Mouse (Mus musculus): ENCODE measurements around the gene Lrmda. TPM values are rescaled to one million over a fixed set of nuclear protein-coding genes. Genes with fewer than 3 reads are reported as not detected.
A peak's percentile ranks its signal among the peaks of the same experiment; 100 is the strongest.

The Lrmda gene
- polyA plus RNA-seq, 1 experiment from 2014 or later: 0.94 TPM

GRCm38 (mm10) chr14:22051941-22052664 lies 32.6 kb downstream of the Lrmda start:
- H3K27ac ChIP-seq (ENCODE audit: low read length): peak overlapping the region; percentile 47
- H3K9ac ChIP-seq (ENCODE audit: low read length): no peak overlapping the region
- H3K4me3 ChIP-seq (replicated peaks; ENCODE audit: low read length): no peak overlapping the region
- H3K4me2 ChIP-seq (ENCODE audit: low read depth, low read length): no peak overlapping the region
- no peaks in the 10 kb centered on the region for H3K27me3 ChIP-seq (ENCODE audit: control insufficient read depth, insufficient read depth, low read length)
- H3K4me1 ChIP-seq (ENCODE audit: control insufficient read depth, insufficient read depth, low read length): peaks cover 34% of the 10 kb centered on the region
- no peaks in the 10 kb centered on the region for H3K9me3 ChIP-seq (replicated peaks; ENCODE audit: control insufficient read depth, low read length)
- peak; percentile 18; the same call in 1 of the 2 replicates for ATAC-seq (ENCODE audit: insufficient read depth, low FRiP score)
- no peaks in the 10 kb centered on the region for H3K36me3 ChIP-seq (ENCODE audit: control insufficient read depth, insufficient read depth, low read length)
- WGBS: 43% methylated on average over 14 of the region's 14 CpGs

- Histone ChIP-seq H3K27ac (ENCODE audit: low read length) (peak overlapping the region; percentile 81), H3K4me1 (ENCODE audit: control insufficient read depth, insufficient read depth, low read length) (peaks cover 36% of the 10 kb centered on the region), H3K9ac (ENCODE audit: low read length) (no peak overlapping the region), H3K4me2 (ENCODE audit: low read depth, low read length) (no peak overlapping the region), H3K4me3 (replicated peaks; ENCODE audit: low read length) (no peak overlapping the region), H3K36me3 (ENCODE audit: control insufficient read depth, insufficient read depth, low read length) (no peaks in the 10 kb centered on the region), H3K27me3 (ENCODE audit: control insufficient read depth, insufficient read depth, low read length) (no peaks in the 10 kb centered on the region), H3K9me3 (replicated peaks; ENCODE audit: control insufficient read depth, low read length) (no peaks in the 10 kb centered on the region)
- WGBS: 44% methylated on average over 8 of the region's 8 CpGs
- ATAC-seq (ENCODE audit: insufficient read depth, low FRiP score): peak; percentile 62; the same call in 1 of the 2 replicates
These were observed 36.1 kb downstream of the Lrmda start for GRCm38 (mm10) chr14:22055630-22056029.

DNA sequence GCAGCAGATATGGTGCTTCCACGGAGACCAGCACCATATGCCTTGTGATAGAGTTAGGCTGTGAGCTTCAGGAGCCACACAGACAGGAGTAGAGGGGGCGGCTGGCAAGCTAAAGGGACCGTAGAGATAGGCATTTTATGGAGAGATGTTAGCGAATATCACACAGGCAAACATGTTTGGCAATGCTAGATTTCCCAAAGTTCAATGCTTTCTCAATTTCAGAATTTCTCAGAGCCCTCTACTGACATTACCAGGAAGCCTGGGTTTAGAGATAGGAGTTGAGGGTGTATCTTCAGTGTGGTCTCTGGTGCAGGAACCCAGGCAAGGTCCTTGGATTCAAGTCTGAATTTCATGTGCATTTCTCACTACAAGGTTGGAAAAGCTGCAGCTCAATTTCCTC lies 36.7 kb downstream of the Lrmda start:
- H3K27ac ChIP-seq (ENCODE audit: low read length): peak overlapping the region; percentile 63
- no peaks in the 10 kb centered on the region for H3K27me3 ChIP-seq (ENCODE audit: control insufficient read depth, insufficient read depth, low read length)
- H3K4me1 ChIP-seq (ENCODE audit: control insufficient read depth, insufficient read depth, low read length): peaks cover 36% of the 10 kb centered on the region
- no peak overlapping the region for H3K4me3 ChIP-seq (replicated peaks; ENCODE audit: low read length)
- H3K9ac ChIP-seq (ENCODE audit: low read length): no peak overlapping the region
- no peak for ATAC-seq (ENCODE audit: insufficient read depth, low FRiP score)
- H3K9me3 ChIP-seq (replicated peaks; ENCODE audit: control insufficient read depth, low read length): no peaks in the 10 kb centered on the region
- 0 out of 2 replicates have a peak overlapping the region, but pooled peaks have one; percentile 3 for H3K4me2 ChIP-seq (ENCODE audit: low read depth, low read length)
- 71% methylated on average over 4 of the region's 4 CpGs for WGBS
- no peaks in the 10 kb centered on the region for H3K36me3 ChIP-seq (ENCODE audit: control insufficient read depth, insufficient read depth, low read length)

GRCm38 (mm10) chr14:22058729-22059128 lies 39.2 kb downstream of the Lrmda start:
- WGBS: 39% methylated on average over 1 of the region's 1 CpGs
- Histone ChIP-seq H3K9me3 (replicated peaks; ENCODE audit: control insufficient read depth, low read length) (no peaks in the 10 kb centered on the region), H3K27me3 (ENCODE audit: control insufficient read depth, insufficient read depth, low read length) (no peaks in the 10 kb centered on the region), H3K4me1 (ENCODE audit: control insufficient read depth, insufficient read depth, low read length) (peaks cover 28% of the 10 kb centered on the region), H3K4me2 (ENCODE audit: low read depth, low read length) (no peak overlapping the region), H3K4me3 (replicated peaks; ENCODE audit: low read length) (no peak overlapping the region), H3K9ac (ENCODE audit: low read length) (no peak overlapping the region), H3K36me3 (ENCODE audit: control insufficient read depth, insufficient read depth, low read length) (no peaks in the 10 kb centered on the region), H3K27ac (ENCODE audit: low read length) (no peak overlapping the region)
- no peak for ATAC-seq (ENCODE audit: insufficient read depth, low FRiP score)

- 78% methylated on average over 6 of the region's 6 CpGs for WGBS
- Histone ChIP-seq H3K4me1 (ENCODE audit: control insufficient read depth, insufficient read depth, low read length) (peaks cover 27% of the 10 kb centered on the region), H3K27ac (ENCODE audit: low read length) (no peak overlapping the region), H3K36me3 (ENCODE audit: control insufficient read depth, insufficient read depth, low read length) (no peaks in the 10 kb centered on the region), H3K9ac (ENCODE audit: low read length) (no peak overlapping the region), H3K27me3 (ENCODE audit: control insufficient read depth, insufficient read depth, low read length) (no peaks in the 10 kb centered on the region), H3K9me3 (replicated peaks; ENCODE audit: control insufficient read depth, low read length) (no peaks in the 10 kb centered on the region), H3K4me3 (replicated peaks; ENCODE audit: low read length) (no peak overlapping the region), H3K4me2 (ENCODE audit: low read depth, low read length) (no peak overlapping the region)
- ATAC-seq (ENCODE audit: insufficient read depth, low FRiP score): no peak; the same call in 1 of the 2 replicates
These were observed 39.9 kb downstream of the Lrmda start for GRCm38 (mm10) chr14:22059348-22059861.

DNA sequence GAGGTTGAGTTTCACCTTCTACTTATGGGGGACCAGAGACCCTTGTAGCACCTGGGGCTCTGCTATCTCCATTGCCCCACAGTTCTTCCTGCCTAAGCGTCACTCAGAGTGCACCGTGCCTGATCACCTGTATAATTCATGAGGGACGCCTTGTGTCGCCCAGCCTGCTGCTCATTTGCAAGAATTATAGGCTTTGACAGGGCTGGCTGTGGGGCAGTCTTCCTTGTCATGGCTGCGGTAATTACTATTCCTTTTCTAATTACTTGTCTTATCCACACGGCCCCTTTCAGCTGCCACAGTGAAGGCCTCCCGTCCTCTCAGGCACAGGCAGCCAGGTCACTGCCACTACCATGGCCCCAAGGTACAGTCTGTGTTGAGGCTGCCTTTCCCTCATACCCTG lies 41.3 kb downstream of the Lrmda start:
- no peaks in the 10 kb centered on the region for H3K27me3 ChIP-seq (ENCODE audit: control insufficient read depth, insufficient read depth, low read length)

DNA sequence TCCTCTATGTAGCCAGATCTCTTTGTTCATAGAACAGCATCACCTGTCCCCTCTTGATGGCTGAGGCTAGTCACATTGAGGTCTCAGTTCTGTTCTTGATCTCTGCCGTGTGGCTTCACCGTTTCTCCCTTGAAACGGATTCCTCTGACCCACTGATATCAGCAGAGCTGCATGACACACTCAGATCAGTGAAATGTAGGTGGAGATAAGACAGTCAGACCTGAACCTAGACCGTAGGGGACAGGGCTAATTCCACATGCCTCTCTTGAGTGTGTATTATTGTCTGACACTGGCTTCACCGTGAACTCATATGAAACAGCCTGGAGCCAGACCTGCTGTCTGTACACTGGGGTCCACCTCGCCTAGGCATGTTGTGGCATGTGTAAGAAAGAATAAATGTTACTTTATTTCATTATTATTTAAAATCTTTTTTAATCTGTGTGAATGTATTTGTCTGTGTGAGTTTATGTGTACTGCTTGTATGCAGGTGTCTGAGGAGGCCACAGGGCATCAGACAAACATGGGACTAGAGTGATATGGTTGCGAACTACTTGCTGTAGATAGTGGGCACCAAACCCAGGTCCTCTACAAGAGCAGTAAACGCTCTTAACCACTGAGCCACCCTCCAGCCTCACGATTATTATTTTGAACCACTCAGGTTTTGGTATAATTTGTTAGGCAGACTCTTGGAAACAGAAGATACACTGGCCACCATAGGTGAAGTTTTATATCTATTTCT lies 42.8 kb downstream of the Lrmda start:
- no peak overlapping the region for H3K9ac ChIP-seq (ENCODE audit: low read length)
- H3K9me3 ChIP-seq (replicated peaks; ENCODE audit: control insufficient read depth, low read length): no peaks in the 10 kb centered on the region
- no peaks in the 10 kb centered on the region for H3K36me3 ChIP-seq (ENCODE audit: control insufficient read depth, insufficient read depth, low read length)
- H3K4me3 ChIP-seq (replicated peaks; ENCODE audit: low read length): no peak overlapping the region
- H3K27ac ChIP-seq (ENCODE audit: low read length): no peak overlapping the region
- no peaks in the 10 kb centered on the region for H3K27me3 ChIP-seq (ENCODE audit: control insufficient read depth, insufficient read depth, low read length)
- H3K4me2 ChIP-seq (ENCODE audit: low read depth, low read length): no peak overlapping the region
- WGBS: 79% methylated on average over 9 of the region's 9 CpGs
- peaks cover under 1% of the 10 kb centered on the region; the same call in 1 of the 2 replicates for H3K4me1 ChIP-seq (ENCODE audit: control insufficient read depth, insufficient read depth, low read length)
- no peak for ATAC-seq (ENCODE audit: insufficient read depth, low FRiP score)

More for the DNA sequence above, 41.3 kb downstream of the Lrmda start:
- Histone ChIP-seq H3K4me3 (replicated peaks; ENCODE audit: low read length) (no peak overlapping the region), H3K27ac (ENCODE audit: low read length) (no peak overlapping the region), H3K4me1 (ENCODE audit: control insufficient read depth, insufficient read depth, low read length) (peaks cover 15% of the 10 kb centered on the region), H3K36me3 (ENCODE audit: control insufficient read depth, insufficient read depth, low read length) (no peaks in the 10 kb centered on the region), H3K9me3 (replicated peaks; ENCODE audit: control insufficient read depth, low read length) (no peaks in the 10 kb centered on the region), H3K4me2 (ENCODE audit: low read depth, low read length) (no peak overlapping the region), H3K9ac (ENCODE audit: low read length) (no peak overlapping the region)
- ATAC-seq (ENCODE audit: insufficient read depth, low FRiP score): no peak
- 82% methylated on average over 7 of the region's 7 CpGs for WGBS

GRCm38 (mm10) chr14:22069169-22069568 lies 49.7 kb downstream of the Lrmda start:
- Histone ChIP-seq H3K27me3 (ENCODE audit: control insufficient read depth, insufficient read depth, low read length) (no peaks in the 10 kb centered on the region), H3K27ac (ENCODE audit: low read length) (no peak overlapping the region), H3K9me3 (replicated peaks; ENCODE audit: control insufficient read depth, low read length) (no peaks in the 10 kb centered on the region), H3K4me2 (ENCODE audit: low read depth, low read length) (no peak overlapping the region), H3K9ac (ENCODE audit: low read length) (no peak overlapping the region), H3K4me1 (ENCODE audit: control insufficient read depth, insufficient read depth, low read length) (no peaks in the 10 kb centered on the region), H3K36me3 (ENCODE audit: control insufficient read depth, insufficient read depth, low read length) (no peaks in the 10 kb centered on the region), H3K4me3 (replicated peaks; ENCODE audit: low read length) (no peak overlapping the region)
- no peak; the same call in 1 of the 2 replicates for ATAC-seq (ENCODE audit: insufficient read depth, low FRiP score)
- 44% methylated on average over 2 of the region's 2 CpGs for WGBS

DNA sequence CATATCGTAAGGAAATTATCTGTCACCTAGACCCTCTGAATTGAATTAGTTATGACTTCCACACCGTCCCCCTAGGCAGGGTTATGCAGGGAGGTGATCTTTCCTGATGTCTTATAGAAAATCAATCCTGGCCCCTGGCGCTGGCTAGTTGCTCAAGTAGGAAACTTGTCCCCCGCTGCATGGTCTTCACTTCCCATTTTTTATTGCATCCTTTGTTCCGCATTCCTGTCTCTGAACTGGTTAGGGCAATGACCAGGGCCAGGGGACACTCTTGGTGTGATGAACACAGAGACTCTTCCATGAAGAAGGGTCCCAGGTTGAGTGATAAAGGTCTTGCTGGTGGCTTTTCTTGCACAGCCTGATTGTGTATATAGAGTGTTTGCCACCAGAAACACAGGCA lies 53.9 kb downstream of the Lrmda start:
- Histone ChIP-seq H3K27me3 (ENCODE audit: control insufficient read depth, insufficient read depth, low read length) (no peaks in the 10 kb centered on the region), H3K4me2 (ENCODE audit: low read depth, low read length) (no peak overlapping the region), H3K4me3 (replicated peaks; ENCODE audit: low read length) (no peak overlapping the region), H3K4me1 (ENCODE audit: control insufficient read depth, insufficient read depth, low read length) (no peaks in the 10 kb centered on the region), H3K9ac (ENCODE audit: low read length) (no peak overlapping the region), H3K9me3 (replicated peaks; ENCODE audit: control insufficient read depth, low read length) (no peaks in the 10 kb centered on the region), H3K27ac (ENCODE audit: low read length) (no peak overlapping the region), H3K36me3 (ENCODE audit: control insufficient read depth, insufficient read depth, low read length) (no peaks in the 10 kb centered on the region)
- ATAC-seq (ENCODE audit: insufficient read depth, low FRiP score): no peak
- 83% methylated on average over 5 of the region's 5 CpGs for WGBS
